Mouse (Mus musculus): ENCODE results near the gene Gm20816. TPM values are rescaled to one million over a fixed set of nuclear protein-coding genes. Genes with fewer than 3 reads are reported as not detected.

Gene Gm20816
- not detected in 2 replicates for polyA plus RNA-seq (2012; rRNA removed)

GRCm38 (mm10) chrY:68537655-68538054 is at the start of gene Gm20816:
Gene Gm20816 (plus strand): TSS chrY:68537955.

Other genes starting within 250 kb of the Gm20816 start
- gene Gm20937, start 243.1 kb upstream of the Gm20816 start, polyA plus RNA-seq (2012; rRNA removed) = not detected in 2 replicates